ENCODE assay signal across 7 mouse cellular contexts in genomic region chr3:93519856-93520329, GRCm38 (mm10). TPM values are rescaled to one million over a fixed set of nuclear protein-coding genes. Genes with fewer than 3 reads are reported as not detected.
DNase-seq lines count a peak whose midpoint lies in the region; ATAC-seq and TF ChIP-seq lines count a peak whose summit lies in the region.

No protein-coding gene starts in this region.

- H3K9ac ChIP-seq in lung, embryonic 16.5 days (ENCODE audit: low read length), result peak overlapping the region; percentile 79
- no peak overlapping the region for H3K9ac ChIP-seq in forebrain, embryonic 14.5 days (ENCODE audit: low read length)
- no peak overlapping the region for H3K9ac ChIP-seq in liver, embryonic 12.5 days
- no peak overlapping the region for H3K9ac ChIP-seq in stomach, postnatal 0 days (ENCODE audit: low read length)

- H3K27ac ChIP-seq in lung, embryonic 16.5 days (ENCODE audit: low read length), result peak overlapping the region; percentile 92
- H3K27ac ChIP-seq in forebrain, embryonic 14.5 days (ENCODE audit: low read depth, low read length), result no peak overlapping the region
- H3K27ac ChIP-seq in liver, embryonic 12.5 days, result no peak overlapping the region
- peak overlapping the region; percentile 97; the same call in 1 of the 2 replicates for H3K27ac ChIP-seq in stomach, postnatal 0 days (replicated peaks)

- H3K27me3 ChIP-seq in lung, embryonic 16.5 days (ENCODE audit: control insufficient read depth, insufficient read depth, low read depth, low read length), result no peaks in the 10 kb centered on the region
- H3K27me3 ChIP-seq in forebrain, embryonic 14.5 days (replicated peaks; ENCODE audit: control insufficient read depth, insufficient read depth, low read length), result no peaks in the 10 kb centered on the region
- no peaks in the 10 kb centered on the region for H3K27me3 ChIP-seq in liver, embryonic 12.5 days (replicated peaks)
- no peaks in the 10 kb centered on the region for H3K27me3 ChIP-seq in stomach, postnatal 0 days (ENCODE audit: control insufficient read depth, insufficient read depth, low read length)

- H3K36me3 ChIP-seq in lung, embryonic 16.5 days (ENCODE audit: control insufficient read depth, insufficient read depth, low read length), result peaks cover 8% of the 10 kb centered on the region
- H3K36me3 ChIP-seq in forebrain, embryonic 14.5 days (ENCODE audit: control insufficient read depth, insufficient read depth, low read length), result no peaks in the 10 kb centered on the region
- 0 out of 2 replicates have a peak, but pooled peaks cover 2% of the 10 kb centered on the region for H3K36me3 ChIP-seq in liver, embryonic 12.5 days
- no peaks in the 10 kb centered on the region for H3K36me3 ChIP-seq in stomach, postnatal 0 days (ENCODE audit: control insufficient read depth, insufficient read depth, low read length)

- H3K4me3 ChIP-seq in lung, embryonic 16.5 days (ENCODE audit: low read length), result peak overlapping the region; percentile 65
- no peak overlapping the region for H3K4me3 ChIP-seq in forebrain, embryonic 14.5 days (ENCODE audit: low read depth, low read length)
- peak overlapping the region; percentile 59 for H3K4me3 ChIP-seq in liver, embryonic 12.5 days
- peak overlapping the region; percentile 72 for H3K4me3 ChIP-seq in stomach, postnatal 0 days (ENCODE audit: low read depth, low read length)

- no peaks in the 10 kb centered on the region for H3K9me3 ChIP-seq in lung, embryonic 16.5 days (ENCODE audit: control insufficient read depth, low read length)
- no peaks in the 10 kb centered on the region for H3K9me3 ChIP-seq in forebrain, embryonic 14.5 days (replicated peaks; ENCODE audit: control insufficient read depth, low read length)
- no peaks in the 10 kb centered on the region for H3K9me3 ChIP-seq in liver, embryonic 12.5 days (replicated peaks)
- no peaks in the 10 kb centered on the region for H3K9me3 ChIP-seq in stomach, postnatal 0 days (ENCODE audit: control insufficient read depth, low read length)

- TF ChIP-seq CTCF in stomach, postnatal 0 days (IDR thresholded peaks at IDR 0.05; ENCODE audit: low read depth), result no peak

- no peak for ATAC-seq in lung, embryonic 16.5 days (ENCODE audit: low read depth)
- ATAC-seq in forebrain, embryonic 14.5 days, result peak; percentile 19
- ATAC-seq in liver, embryonic 12.5 days, result peak; percentile 35
- no peak for ATAC-seq in stomach, postnatal 0 days (ENCODE audit: low FRiP score, low TSS enrichment)

- peak overlapping the region; percentile 56 for H3K4me2 ChIP-seq in lung, embryonic 16.5 days (ENCODE audit: low read depth, low read length)
- peak overlapping the region; percentile 79 for H3K4me2 ChIP-seq in forebrain, embryonic 14.5 days (ENCODE audit: low read length)
- peak overlapping the region; percentile 77 for H3K4me2 ChIP-seq in liver, embryonic 12.5 days
- H3K4me2 ChIP-seq in stomach, postnatal 0 days (replicated peaks; ENCODE audit: low read depth), result peak overlapping the region; percentile 49

- no peak for TF ChIP-seq EP300 in stomach, postnatal 0 days (optimal IDR thresholded peaks at IDR 0.05)

- WGBS in lung, embryonic 16.5 days, result 45% methylated on average over 5 of the region's 5 CpGs
- 56% methylated on average over 5 of the region's 5 CpGs for WGBS in forebrain, embryonic 14.5 days
- WGBS in liver, embryonic 12.5 days (ENCODE audit: insufficient replicate concordance), result 51% methylated on average over 5 of the region's 5 CpGs
- WGBS in stomach, postnatal 0 days, result 42% methylated on average over 5 of the region's 5 CpGs

- peaks cover 20% of the 10 kb centered on the region for H3K4me1 ChIP-seq in lung, embryonic 16.5 days (replicated peaks; ENCODE audit: control insufficient read depth, insufficient read depth, low read length)
- H3K4me1 ChIP-seq in forebrain, embryonic 14.5 days (ENCODE audit: control insufficient read depth, insufficient read depth, low read length), result 0 out of 2 replicates have a peak, but pooled peaks cover 2% of the 10 kb centered on the region
- peaks cover 17% of the 10 kb centered on the region for H3K4me1 ChIP-seq in liver, embryonic 12.5 days
- H3K4me1 ChIP-seq in stomach, postnatal 0 days (replicated peaks; ENCODE audit: control insufficient read depth, insufficient read depth), result peaks cover 5% of the 10 kb centered on the region

- DNase-seq in lung, postnatal 25 days (ENCODE audit: low spot score), result no peak
- DNase-seq in forebrain, embryonic 14.5 days (ENCODE audit: low spot score), result no peak
- no peak for DNase-seq in stomach, postnatal 0 days (ENCODE audit: low spot score)
- no peak for DNase-seq in urinary bladder, postnatal 25 days (ENCODE audit: low spot score)
- DNase-seq in layer of hippocampus, postnatal 14 days (ENCODE audit: low spot score in 2 of 2), result no peak

RNA-seq across cellular contexts. Expression of gene S100a11, which starts 0.4 kb away (rescaled TPM):
- polyA plus RNA-seq in lung, embryonic 16.5 days (2015; fragmentation: Nextera tagmentation; extraction: Ambion mirVana), result 1,535 and 1,592 TPM in 2 replicates
- polyA plus RNA-seq in forebrain, embryonic 14.5 days (2014; fragmentation: Nextera tagmentation; extraction: Ambion mirVana), result 140 and 148 TPM in 2 replicates
- polyA plus RNA-seq in liver, embryonic 12.5 days (2016; fragmentation: Nextera tagmentation; extraction: Ambion mirVana), result 158 and 165 TPM in 2 replicates
- polyA plus RNA-seq in stomach, postnatal 0 days (2015; fragmentation: Nextera tagmentation; extraction: Ambion mirVana), result 1,952 and 2,093 TPM in 2 replicates
- total RNA-seq in layer of hippocampus, postnatal 14 days (2021), result 10 to 100 TPM; 11.8 to 17.4 TPM

RNA-seq across cellular contexts. Expression of gene S100a10, which starts 35.0 kb away (rescaled TPM):
- polyA plus RNA-seq in lung, embryonic 16.5 days (2015; fragmentation: Nextera tagmentation; extraction: Ambion mirVana), result 320 and 322 TPM in 2 replicates
- polyA plus RNA-seq in forebrain, embryonic 14.5 days (2014; fragmentation: Nextera tagmentation; extraction: Ambion mirVana), result 121 and 131 TPM in 2 replicates
- polyA plus RNA-seq in liver, embryonic 12.5 days (2016; fragmentation: Nextera tagmentation; extraction: Ambion mirVana), result 87.8 and 91.1 TPM in 2 replicates
- 314 and 375 TPM in 2 replicates for polyA plus RNA-seq in stomach, postnatal 0 days (2015; fragmentation: Nextera tagmentation; extraction: Ambion mirVana)
- 10 to 100 TPM; 31.1 to 34.9 TPM for total RNA-seq in layer of hippocampus, postnatal 14 days (2021)

RNA-seq across cellular contexts. Expression of gene Tchhl1, which starts 51.3 kb away (rescaled TPM):
- not detected in 2 replicates for polyA plus RNA-seq in lung, embryonic 16.5 days (2015; fragmentation: Nextera tagmentation; extraction: Ambion mirVana)
- not detected in 2 replicates for polyA plus RNA-seq in forebrain, embryonic 14.5 days (2014; fragmentation: Nextera tagmentation; extraction: Ambion mirVana)
- polyA plus RNA-seq in liver, embryonic 12.5 days (2016; fragmentation: Nextera tagmentation; extraction: Ambion mirVana), result not detected in 2 replicates
- not detected in 2 replicates for polyA plus RNA-seq in stomach, postnatal 0 days (2015; fragmentation: Nextera tagmentation; extraction: Ambion mirVana)
- total RNA-seq in layer of hippocampus, postnatal 14 days (2021), result not detected

Comparison
In these comparisons a context has a peak if more than half of its experiments do, and no peak if none do; other contexts are left out.
1. ATAC-seq: peak in forebrain, embryonic 14.5 days (single experiment) and liver, embryonic 12.5 days (single experiment); none in lung, embryonic 16.5 days (single experiment) and stomach, postnatal 0 days (single experiment).
2. H3K27ac ChIP-seq: peak in lung, embryonic 16.5 days (single experiment) and stomach, postnatal 0 days (single experiment); none in forebrain, embryonic 14.5 days (single experiment) and liver, embryonic 12.5 days (single experiment).
3. Peak in every context shown above with its lines, with median percentiles within 50 percentile points of each other: H3K4me2 ChIP-seq.